Mouse (Mus musculus): ENCODE measurements at regions not wholly inside any gene's neighbourhood (a gene's known extent, or its start where the extent isn't known, plus 50 kb on each side); places are given as distances from the start of the nearest gene placed in this dataset.
"Not testable (repeated sequence)": the region's sequence is repeated elsewhere in the genome, so short reads cannot be mapped to it uniquely, and the experiment has no call there.

DNA sequence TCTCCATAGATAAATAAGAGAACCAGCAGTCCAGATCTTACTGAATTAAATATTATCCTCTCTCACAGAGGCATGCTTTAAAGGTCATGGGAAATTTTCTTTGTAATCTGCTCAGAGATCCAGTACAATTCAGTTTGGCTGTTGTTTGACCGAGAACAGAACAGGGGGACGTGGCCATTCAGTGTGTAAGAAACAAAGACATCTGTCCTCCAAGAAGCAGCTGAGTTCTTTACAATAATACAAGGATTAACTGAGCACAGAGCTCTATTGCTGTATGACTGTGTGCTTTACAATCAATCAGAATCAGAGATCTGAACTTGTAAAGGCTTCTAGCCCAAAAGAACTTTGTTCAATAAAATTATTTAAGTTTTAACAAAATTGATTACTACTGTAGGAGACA, 287.6 kb upstream of the Cntn5 start:
- DNase-seq = no peak

DNA sequence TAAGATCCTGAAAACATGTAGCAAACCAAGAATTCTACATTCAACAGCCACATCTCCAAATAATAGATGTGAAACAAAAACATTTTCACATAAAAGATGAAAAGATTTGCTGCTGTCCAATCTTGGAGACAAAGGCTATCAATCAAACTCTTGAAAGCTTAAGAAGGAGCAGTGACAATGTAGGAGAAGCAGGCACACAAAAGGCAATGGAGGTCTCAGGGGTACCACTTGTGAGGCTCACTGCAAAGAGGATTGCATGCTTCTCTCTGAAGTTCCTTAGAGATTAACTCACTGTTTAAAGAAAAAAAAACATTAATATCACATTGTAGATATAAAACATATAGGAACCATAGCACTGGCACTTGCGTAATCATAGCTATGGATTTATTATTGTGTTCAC, 241.2 kb upstream of the Cntn5 start:
- no peak for DNase-seq

GRCm38 (mm10) chr9:11126833-11127232, 222.3 kb upstream of the Cntn5 start:
- DNase-seq = no peak

DNA sequence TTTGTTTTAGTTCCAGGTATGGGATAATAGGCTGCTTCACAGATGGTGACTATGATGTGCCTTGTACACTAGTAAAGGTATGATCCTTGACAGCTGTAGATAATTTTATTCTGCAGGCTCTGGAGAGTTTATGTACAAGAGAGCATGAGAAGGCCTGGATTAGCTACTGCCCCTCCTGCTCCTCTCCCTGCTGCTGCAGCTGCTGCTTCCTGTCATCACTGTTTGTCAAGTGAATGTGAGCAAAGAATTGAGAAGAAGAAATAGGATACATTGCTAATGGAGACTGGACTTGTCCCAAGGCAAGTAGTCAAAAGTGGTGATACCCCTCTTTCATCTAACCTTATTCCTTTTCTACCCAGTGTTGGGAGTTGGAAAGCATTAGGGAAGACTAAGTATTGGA, 214.6 kb upstream of the Cntn5 start:
- no peak for DNase-seq

DNA sequence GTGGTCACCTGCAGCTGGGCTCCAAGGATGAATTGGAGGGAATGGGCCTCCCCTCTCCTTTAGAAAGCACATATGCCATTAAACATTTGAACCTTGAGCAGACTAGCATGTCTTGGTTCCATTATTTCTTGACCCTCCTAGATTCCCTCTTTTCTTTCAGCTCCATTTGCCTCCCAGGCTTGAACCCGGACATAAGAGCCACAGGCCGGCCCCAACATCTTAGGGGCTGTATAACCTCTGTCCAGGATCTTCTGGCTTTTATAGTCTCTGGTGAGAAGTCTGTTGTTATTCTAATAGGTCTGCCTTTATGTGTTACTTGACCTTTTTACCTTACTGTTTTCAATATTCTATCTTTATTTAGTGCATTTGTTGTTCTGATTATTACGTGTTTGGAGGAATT, 203.3 kb upstream of the Cntn5 start:
- DNase-seq = not testable (repeated sequence)

DNA sequence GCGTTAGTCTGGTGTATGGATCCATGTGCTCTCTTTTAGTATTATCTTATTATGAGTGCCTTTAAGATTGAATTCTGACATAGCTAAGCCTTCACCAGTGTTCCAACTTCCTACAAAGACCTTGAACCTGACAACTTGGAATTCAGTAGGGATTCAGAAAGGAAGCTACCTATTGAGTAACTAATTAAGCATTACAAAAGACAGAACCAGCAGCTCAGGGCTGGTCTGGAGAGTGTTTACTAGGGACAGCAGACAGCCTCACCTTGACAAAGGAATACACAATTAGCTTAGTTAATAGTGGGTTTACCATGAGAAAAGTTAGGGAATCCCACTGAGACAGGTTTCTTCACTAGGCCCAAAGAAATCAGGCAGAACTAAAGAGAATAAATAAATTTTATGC, 202.6 kb upstream of the Cntn5 start:
- not testable (repeated sequence) for DNase-seq

GRCm38 (mm10) chr9:11106268-11106667, 201.7 kb upstream of the Cntn5 start:
- DNase-seq = no peak

- no peak for DNase-seq
Observed at GRCm38 (mm10) chr9:11103448-11103847, 198.9 kb upstream of the Cntn5 start.

DNA sequence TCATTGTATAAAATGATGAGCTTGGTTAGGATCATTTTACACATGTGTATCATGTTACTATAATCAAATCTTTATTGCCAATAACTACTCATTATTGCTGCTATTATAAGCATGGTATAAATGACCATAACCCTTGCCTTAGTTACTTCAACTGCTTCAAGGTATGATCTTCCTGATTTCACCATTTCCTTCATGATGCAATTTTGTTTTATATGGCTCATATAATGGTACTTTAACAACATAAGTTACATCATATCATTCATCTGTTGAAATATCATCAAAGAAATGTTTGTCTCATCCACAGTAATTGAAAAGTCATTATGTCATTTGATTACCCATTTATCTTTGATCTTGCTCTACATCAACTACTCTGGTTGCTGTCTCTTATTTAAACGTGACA, 188.3 kb upstream of the Cntn5 start:
- no peak for DNase-seq

- not testable (repeated sequence) for DNase-seq
Observed at GRCm38 (mm10) chr9:11067125-11067524, 162.6 kb upstream of the Cntn5 start.

GRCm38 (mm10) chr9:11062856-11063255, 158.3 kb upstream of the Cntn5 start:
- peak in 1 of 2 experiments; percentile 15 for DNase-seq
